Mouse (Mus musculus) heart, postnatal 0 days (tissue): ENCODE measurements around the gene Cenpu.

ENCODE experiments used
- CTCF ChIP-seq: IDR thresholded peaks from 2 replicates; pipeline ENCODE4 v1.5.1; 2016; ENCODE audit warnings: antibody characterized with exemption, control low read depth, low read depth
- EP300 ChIP-seq: IDR thresholded peaks from 2 replicates; pipeline ENCODE4 v1.6.1; 2016; ENCODE audit warnings: antibody characterized with exemption, low read depth

DNA sequence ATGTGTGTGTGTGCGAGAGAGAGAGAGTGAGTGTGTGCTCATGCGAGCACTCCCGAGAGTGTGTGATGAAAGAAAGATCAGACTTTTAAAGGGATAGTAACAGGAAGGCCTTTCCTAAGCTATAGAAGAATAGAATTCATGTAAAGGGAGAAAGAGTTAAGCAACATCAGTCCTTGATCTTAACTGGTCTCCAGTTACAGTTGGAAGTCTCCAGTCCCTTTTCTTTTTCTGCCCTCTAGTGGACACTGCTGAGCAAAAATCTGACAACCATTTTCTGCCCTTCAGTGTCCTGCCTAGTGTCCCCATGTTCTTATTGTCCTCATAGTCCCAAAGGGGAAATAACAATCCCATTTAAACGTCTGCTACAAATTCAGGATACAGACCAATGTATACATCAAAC, 4.6 kb upstream of the Cenpu start:
- peak; percentile 83 for TF ChIP-seq CTCF
- no peak for TF ChIP-seq EP300
